Mouse (Mus musculus): ENCODE data around the gene Grpel1.

Grpel1 gene

DNA sequence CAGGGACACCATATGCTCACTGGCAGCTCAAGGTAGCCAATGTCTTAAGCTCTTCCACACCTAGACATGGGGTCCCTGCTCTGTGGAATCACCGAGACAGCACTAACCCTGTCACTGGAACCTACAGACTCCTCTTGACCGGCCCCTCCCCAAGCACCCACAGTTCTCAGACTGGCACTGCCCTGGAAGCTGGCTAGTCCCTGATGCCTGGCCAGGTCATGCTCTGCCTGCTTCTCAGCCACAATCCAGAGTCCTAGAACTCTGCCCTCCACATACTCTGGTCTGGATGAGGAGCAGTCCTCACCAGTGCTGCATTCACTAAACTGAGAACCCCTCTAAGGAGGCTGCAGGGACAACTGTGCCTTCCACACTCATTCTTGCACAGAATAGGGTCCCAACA, 46.2 kb downstream of the Grpel1 start:
- DNase-seq (ENCODE audit: low read depth) = no peak

DNA sequence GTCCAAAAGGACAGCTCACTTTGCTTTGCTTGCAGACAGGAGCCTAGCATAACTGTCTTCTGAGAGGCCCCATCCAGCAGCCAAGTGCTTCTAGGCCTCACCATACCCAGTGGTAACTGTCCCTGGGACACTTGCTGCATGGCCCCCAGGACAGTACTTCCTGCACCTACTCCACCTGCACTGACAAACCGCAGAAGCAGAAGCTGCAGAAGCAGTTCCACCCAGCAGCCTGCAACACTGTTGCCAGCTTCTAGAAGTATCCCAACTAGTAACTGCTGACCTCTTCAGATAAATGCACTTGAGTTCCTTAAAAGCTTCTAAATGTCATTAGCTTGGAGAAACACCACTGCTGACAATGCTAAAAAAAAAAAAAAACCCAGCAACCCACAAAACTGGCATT, 50.3 kb downstream of the Grpel1 start:
- DNase-seq (ENCODE audit: low read depth) = no peak

DNA sequence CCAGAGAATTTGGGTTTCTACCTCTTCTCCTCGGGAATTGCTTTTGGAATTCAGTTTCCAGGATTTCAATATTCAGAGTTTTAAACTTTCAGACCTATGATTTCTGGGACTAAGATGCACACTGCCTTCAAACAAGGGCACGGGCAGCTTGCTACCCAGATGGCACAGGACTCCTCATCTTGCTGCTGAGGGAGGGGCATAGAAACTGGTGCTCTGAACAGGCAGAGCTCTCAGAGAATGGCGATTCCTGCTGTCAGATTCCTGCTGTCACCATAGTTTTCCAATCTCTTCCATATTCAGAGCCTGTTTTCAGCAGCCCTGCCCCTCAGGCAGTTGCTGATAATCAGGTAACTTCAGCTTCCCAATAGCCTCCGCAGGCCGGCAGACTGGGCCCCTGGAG, 50.8 kb downstream of the Grpel1 start:
- DNase-seq (ENCODE audit: low read depth) = no peak

DNA sequence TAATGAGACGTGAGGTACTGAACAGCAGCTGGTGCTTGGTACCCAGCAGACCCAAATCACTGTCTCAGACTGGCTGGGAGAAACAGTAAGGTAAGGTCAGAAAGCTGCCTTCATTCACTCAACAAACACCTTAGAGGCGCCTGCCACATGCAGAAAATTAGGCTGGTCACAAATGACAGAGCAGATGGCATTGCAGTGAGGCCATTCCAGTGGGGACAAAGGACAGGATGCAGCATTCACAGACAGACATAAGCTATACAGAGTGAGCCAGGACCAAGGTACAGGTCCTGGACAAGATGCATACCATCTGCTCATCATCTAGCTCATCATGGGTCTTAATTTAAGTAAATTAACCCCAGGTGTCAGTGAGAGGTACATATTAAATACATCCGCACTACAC, 52.8 kb downstream of the Grpel1 start:
- no peak for DNase-seq (ENCODE audit: low read depth)

DNA sequence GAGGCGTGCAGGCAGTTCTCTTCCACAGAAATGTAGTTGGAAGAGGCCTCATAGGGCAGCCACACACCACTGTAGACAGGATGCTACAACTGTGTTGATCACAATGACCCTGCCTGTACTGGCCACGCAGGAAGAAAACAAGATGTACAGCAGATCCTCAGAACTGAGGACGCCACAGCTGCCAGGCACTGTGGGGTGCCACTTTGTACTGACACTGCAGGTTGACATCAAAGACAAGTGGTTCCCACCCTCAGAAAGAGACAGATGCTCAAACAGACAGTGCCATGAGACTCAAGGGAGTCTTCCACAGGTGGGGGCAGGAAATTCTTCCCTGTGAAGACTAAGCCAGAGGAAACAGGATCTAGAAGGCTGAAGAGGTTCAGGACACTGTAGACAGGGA, 55.0 kb downstream of the Grpel1 start:
- no peak for DNase-seq (ENCODE audit: low read depth)

DNA sequence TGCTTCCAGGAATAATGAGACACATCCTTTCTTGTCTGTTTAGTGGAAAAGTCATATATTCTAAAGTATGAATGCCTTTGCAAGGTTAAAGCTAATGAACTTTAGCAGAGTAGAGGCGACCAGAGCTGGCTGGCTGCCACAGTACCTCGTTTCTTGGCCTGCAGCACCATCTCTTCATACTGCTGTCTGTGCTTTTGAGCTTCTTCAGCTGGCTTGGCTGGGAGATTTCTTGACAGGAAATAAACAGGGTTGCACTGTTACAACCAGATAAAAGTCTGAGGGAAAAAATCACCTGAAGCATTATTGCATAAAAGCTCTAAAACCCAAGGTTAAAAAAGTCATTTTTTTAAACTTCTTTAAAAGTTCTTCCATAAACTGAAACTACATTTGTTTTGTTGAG, 58.0 kb downstream of the Grpel1 start:
- no peak for DNase-seq (ENCODE audit: low read depth)

DNA sequence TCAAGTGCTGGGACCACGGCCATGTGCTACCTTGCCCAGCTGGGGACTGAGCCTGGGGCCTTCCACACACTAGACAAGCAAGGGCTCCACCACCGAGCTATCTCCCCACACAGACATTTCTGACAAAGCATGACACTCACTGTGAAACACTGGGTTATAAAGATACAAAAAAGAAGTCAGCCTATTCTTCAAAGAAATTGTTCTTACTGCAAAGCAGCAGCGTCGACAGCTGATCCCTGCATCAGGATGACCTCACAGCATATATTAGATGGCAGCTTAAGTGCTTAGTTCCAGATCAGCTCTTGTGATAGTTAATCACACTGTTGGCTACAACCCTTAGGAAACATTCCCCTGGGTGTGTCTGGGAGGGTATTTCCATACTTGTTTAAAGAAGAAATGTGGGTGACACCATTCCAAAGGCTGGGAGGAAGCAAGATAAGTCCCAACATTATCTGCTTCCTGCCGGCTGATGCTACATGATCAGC, 58.5 kb downstream of the Grpel1 start:
- DNase-seq (ENCODE audit: low read depth) = no peak
